Mouse (Mus musculus) heart, postnatal 0 days (tissue): ENCODE measurements around the gene Sfta2.

ENCODE experiments used
- CTCF ChIP-seq: IDR thresholded peaks from 2 replicates; pipeline ENCODE4 v1.5.1; 2016; ENCODE audit warnings: antibody characterized with exemption, control low read depth, low read depth
- EP300 ChIP-seq: IDR thresholded peaks from 2 replicates; pipeline ENCODE4 v1.6.1; 2016; ENCODE audit warnings: antibody characterized with exemption, low read depth

- peak; percentile 38 for TF ChIP-seq CTCF
- no peak for TF ChIP-seq EP300
Observed at GRCm38 (mm10) chr17:35582900-35583299, 18.4 kb upstream of the Sfta2 start.
